Mouse (Mus musculus) bone marrow macrophage, adult 2 months (primary cell): Measurements from ENCODE around the gene Grin2a.

ENCODE experiments used
- CTCF ChIP-seq: IDR thresholded peaks from 2 replicates; pipeline ENCODE4 v1.5.1; 2012; ENCODE audit warnings: low read depth, mild to moderate bottlenecking, low read length, moderate library complexity
- POLR2A ChIP-seq: IDR thresholded peaks from 2 replicates; pipeline ENCODE4 v1.6.1; 2012; ENCODE audit warnings: mild to moderate bottlenecking, low read depth, low read length, borderline replicate concordance

DNA sequence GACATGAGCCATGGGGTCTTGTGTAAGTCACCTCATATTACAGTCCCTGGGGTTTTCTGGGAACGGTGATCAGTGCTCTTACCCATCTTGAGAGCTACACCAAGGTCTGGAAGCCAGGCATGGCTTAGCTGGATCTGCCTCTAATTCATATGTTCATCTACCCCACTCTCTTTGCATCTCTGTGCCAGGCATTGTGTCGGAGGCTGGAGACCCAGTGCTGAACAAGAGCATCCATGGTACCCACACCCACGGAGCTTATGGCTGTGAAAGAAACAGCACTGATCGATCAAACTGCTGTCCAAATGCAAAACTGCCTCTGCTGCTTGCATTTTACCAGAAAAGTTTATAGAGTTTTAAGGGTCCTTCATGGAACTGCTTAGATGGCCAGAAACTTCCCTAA, 209.5 kb downstream of the Grin2a start:
- TF ChIP-seq CTCF (no peak), POLR2A (no peak)
